Mouse (Mus musculus) megakaryocyte, embryonic 14.5 days (primary cell): ENCODE data around the gene Foxp3. TPM values are rescaled to one million over a fixed set of nuclear protein-coding genes. Genes with fewer than 3 reads are reported as not detected.

Experiments used
- H3K27me3 ChIP-seq: replicated peaks from 2 replicates; pipeline ENCODE3; 2012; ENCODE audit warnings: inconsistent platforms
- H3K36me3 ChIP-seq: replicated peaks from 2 replicates; pipeline ENCODE3; 2012; ENCODE audit warnings: low read length, inconsistent platforms, mixed read lengths
- H3K4me1 ChIP-seq: 2 replicates; pipeline ENCODE4 v1.6.1; 2012; ENCODE audit warnings: inconsistent platforms
- H3K4me3 ChIP-seq: replicated peaks from 2 replicates; pipeline ENCODE3; 2012; ENCODE audit warnings: moderate library complexity, mild to moderate bottlenecking, inconsistent platforms
- H3K9me3 ChIP-seq: 2 replicates; pipeline ENCODE4 v1.6.1; 2012; ENCODE audit warnings: inconsistent platforms
- FLI1 ChIP-seq: IDR thresholded peaks from 2 replicates; pipeline ENCODE4 v1.6.1; 2012; ENCODE audit warnings: low read length, inconsistent platforms, mixed read lengths
- GATA1 ChIP-seq: IDR thresholded peaks from 3 replicates; pipeline ENCODE4 v1.6.1; 2012; ENCODE audit warnings: mixed read lengths, low read length, inconsistent platforms, borderline replicate concordance
- polyA plus RNA-seq: library from polyadenylated mRNA; stranded (reverse); fragments of >175 nt; gene quantifications from 2 replicates; pipeline ENCODE4 v1.2.3, GENCODE M21; 2012; ENCODE audit warnings: low replicate concordance; ENCODE audit not compliant: insufficient read depth

Gene Foxp3
- polyA plus RNA-seq, 1 experiment, result not detected

- H3K36me3 ChIP-seq, result no peaks in the 10 kb centered on the region
- peak overlapping the region; percentile 90 for H3K4me3 ChIP-seq
These were observed 36.6 kb downstream of the Foxp3 start for GRCm38 (mm10) chrX:7610035-7610434.

DNA sequence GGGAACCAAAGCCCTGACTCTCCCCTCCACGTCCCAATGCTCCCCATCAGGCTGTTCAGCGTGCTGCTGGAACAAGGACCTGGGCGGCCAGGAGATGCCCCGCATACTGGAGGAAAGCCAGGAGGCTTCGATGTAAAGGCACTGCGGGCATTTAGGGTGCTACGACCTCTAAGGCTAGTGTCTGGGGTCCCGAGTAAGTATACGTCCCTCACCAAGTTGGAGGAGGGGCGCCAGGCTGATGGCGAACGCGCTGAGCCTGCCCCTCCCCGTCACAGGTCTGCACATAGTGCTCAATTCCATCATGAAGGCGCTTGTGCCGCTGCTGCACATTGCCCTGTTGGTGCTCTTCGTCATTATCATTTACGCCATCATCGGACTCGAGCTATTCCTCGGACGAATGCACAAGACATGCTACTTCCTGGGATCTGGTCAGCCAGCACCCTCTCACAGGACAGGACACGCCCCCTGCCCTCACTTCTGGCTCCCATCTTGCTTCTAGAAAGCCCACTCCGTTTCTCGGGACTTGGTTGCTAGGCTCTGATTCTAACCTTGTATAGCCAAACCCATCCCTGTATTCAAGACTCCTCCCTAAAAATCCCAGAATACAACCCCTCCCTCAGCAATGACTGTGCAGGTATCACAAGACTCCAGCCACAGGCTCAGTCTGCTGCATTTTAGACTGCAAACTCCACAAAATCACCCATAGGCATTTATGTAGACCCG, 37.3 kb downstream of the Foxp3 start:
- Histone ChIP-seq H3K4me1 (peaks cover 18% of the 10 kb centered on the region), H3K9me3 (peaks cover 14% of the 10 kb centered on the region; the same call in 1 of the 2 replicates), H3K36me3 (no peaks in the 10 kb centered on the region), H3K27me3 (peaks cover 50% of the 10 kb centered on the region), H3K4me3 (peak overlapping the region; percentile 90)
- no peak for TF ChIP-seq GATA1
- TF ChIP-seq FLI1, result no peak

More at GRCm38 (mm10) chrX:7610035-7610434, 36.6 kb downstream of the Foxp3 start:
- Histone ChIP-seq H3K9me3 (peaks cover 14% of the 10 kb centered on the region; the same call in 1 of the 2 replicates), H3K4me1 (peaks cover 18% of the 10 kb centered on the region), H3K27me3 (peaks cover 48% of the 10 kb centered on the region)
- TF ChIP-seq GATA1 (no peak), FLI1 (no peak)

DNA sequence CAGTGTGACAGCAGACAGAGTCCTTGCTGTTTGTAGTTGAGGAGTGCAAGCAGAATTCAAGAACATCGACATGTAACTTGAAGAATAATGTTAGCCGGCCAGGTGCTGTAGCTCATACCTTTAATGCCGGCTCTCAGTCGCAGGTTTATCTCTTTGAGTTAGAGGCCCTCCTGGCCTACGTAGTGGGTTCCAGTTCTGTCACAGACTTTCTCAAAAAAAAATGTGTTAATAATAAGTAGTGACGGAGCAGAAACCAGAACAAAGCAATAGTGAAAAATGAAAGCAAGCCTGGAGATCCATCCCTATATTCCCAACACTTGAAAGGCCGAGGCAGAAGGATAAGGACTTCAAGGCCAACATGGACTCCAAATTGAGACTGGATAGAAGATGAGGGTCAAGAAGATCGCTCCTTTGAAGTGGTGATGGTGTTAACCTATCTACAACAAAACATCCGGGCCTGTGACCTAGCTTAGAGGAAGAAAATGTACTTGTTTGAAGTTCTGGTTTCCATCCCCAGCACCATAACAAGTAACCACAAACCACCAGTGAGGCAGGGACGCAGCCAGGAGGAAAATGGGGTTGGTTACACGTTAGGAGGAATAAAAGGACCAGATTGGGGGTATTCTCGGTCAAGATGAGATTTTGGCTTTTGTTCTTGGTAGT, 44.6 kb downstream of the Foxp3 start:
- H3K27me3 ChIP-seq, result peaks cover 58% of the 10 kb centered on the region
- H3K36me3 ChIP-seq, result no peaks in the 10 kb centered on the region
- no peaks in the 10 kb centered on the region for H3K4me1 ChIP-seq
- no peak overlapping the region for H3K4me3 ChIP-seq
- peaks cover 6% of the 10 kb centered on the region for H3K9me3 ChIP-seq
- TF ChIP-seq FLI1, result no peak
- no peak for TF ChIP-seq GATA1

GRCm38 (mm10) chrX:7632560-7632959, 59.1 kb downstream of the Foxp3 start:
- no peak overlapping the region for H3K4me3 ChIP-seq
- TF ChIP-seq FLI1 (no peak), GATA1 (no peak)
- H3K4me1 ChIP-seq, result no peaks in the 10 kb centered on the region
- H3K9me3 ChIP-seq, result 0 out of 2 replicates have a peak, but pooled peaks cover 2% of the 10 kb centered on the region
- peaks cover 24% of the 10 kb centered on the region for H3K27me3 ChIP-seq
- no peaks in the 10 kb centered on the region for H3K36me3 ChIP-seq

DNA sequence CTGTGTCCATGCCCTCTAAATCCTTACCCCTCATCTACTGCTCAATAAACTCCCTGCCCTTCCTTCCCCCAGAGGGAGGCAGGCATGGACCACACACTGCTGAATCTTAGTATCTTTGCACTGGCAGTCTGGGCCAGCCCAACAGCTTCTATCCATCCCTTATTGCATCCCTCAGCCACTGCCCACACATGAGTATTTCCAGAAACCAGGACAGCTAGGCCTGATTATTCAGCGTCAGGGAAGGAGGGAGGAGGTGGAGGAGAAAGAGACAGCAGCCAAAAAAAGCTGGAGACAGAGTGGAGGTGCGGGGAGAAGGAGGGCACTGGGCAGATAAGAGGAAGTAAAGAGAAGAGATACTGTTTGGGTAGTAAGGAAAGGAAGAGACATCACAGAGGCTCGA, 61.7 kb downstream of the Foxp3 start:
- H3K27me3 ChIP-seq, result peaks cover 36% of the 10 kb centered on the region
- 0 out of 2 replicates have a peak, but pooled peaks cover 2% of the 10 kb centered on the region for H3K9me3 ChIP-seq
- H3K36me3 ChIP-seq, result no peaks in the 10 kb centered on the region
- H3K4me1 ChIP-seq, result peaks cover 14% of the 10 kb centered on the region; the same call in 1 of the 2 replicates
- TF ChIP-seq FLI1 (no peak), GATA1 (no peak)
- no peak overlapping the region for H3K4me3 ChIP-seq

GRCm38 (mm10) chrX:7638401-7639091, 65.1 kb downstream of the Foxp3 start, which contains the start of gene Syp:
Gene Syp (plus strand): TSS chrX:7638471.
- Histone ChIP-seq H3K4me3 (peak within 1 kb of the TSS; percentile 82), H3K9me3 (no peaks in the 10 kb centered on the region), H3K27me3 (peaks cover 55% of the 10 kb centered on the region), H3K4me1 (peaks cover 18% of the 10 kb centered on the region; the same call in 1 of the 2 replicates), H3K36me3 (no peaks in the 10 kb centered on the region)
- TF ChIP-seq FLI1, result no peak
- TF ChIP-seq GATA1, result no peak

DNA sequence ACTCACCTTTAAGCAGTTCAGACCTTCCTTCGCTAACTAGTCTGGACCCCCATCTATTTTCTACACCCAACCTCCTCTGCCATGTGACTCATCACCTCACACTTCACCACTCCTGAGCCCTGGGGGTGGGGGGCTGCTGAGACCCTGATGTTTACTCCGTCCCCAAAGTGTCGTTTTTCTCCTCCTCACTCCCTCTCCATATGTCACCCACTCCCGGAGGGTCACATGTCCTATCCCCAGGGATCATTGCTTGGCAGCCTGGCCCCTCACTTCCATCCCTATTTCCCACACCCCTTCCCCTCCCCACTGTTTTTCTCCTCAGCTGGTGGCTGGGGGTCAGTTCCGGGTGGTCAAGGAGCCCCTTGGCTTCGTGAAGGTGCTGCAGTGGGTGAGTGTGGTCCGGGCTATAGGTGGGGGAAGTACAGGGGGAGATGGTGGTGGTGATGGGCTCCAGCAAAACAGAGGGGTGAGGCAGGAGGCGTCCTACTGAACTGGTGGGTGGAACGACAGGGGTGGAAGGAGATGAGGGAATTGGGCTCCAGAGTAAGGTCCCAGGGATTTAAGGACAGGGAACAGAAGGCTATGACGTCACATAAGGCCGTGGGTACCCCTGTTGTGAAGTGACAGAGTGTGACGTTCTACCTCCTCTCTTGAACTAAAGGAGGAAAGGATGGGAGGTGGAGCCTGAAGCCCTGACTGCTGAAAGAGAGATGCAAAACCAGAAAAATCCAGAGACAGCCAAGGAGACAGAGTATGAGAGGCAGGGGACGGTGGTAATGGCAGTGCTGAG, 66.3 kb downstream of the Foxp3 start:
- H3K36me3 ChIP-seq, result no peaks in the 10 kb centered on the region
- TF ChIP-seq FLI1 (no peak), GATA1 (no peak)
- peaks cover 59% of the 10 kb centered on the region for H3K27me3 ChIP-seq
- no peaks in the 10 kb centered on the region for H3K9me3 ChIP-seq
- H3K4me3 ChIP-seq, result no peak overlapping the region
- H3K4me1 ChIP-seq, result peaks cover 18% of the 10 kb centered on the region; the same call in 1 of the 2 replicates

DNA sequence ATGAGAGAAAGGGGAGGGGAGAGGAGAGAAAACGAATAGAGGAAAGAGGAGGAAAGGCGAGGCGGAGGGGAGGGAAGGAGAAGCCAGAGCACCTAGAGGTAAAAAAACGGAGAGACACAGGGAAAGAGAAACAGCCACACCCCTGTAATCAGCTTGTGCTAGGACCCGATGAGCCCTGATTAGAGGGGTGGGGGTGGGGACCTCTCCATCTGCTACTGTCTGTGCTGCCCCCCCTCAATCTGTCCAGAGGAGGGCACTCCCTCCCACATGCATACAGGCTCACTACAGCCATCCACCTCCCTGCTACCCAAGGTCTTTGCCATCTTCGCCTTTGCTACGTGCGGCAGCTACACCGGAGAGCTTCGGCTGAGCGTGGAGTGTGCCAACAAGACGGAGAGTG, 67.3 kb downstream of the Foxp3 start:
- Histone ChIP-seq H3K9me3 (no peaks in the 10 kb centered on the region), H3K4me1 (peaks cover 23% of the 10 kb centered on the region), H3K4me3 (no peak overlapping the region), H3K36me3 (no peaks in the 10 kb centered on the region), H3K27me3 (peaks cover 51% of the 10 kb centered on the region)
- TF ChIP-seq FLI1 (no peak), GATA1 (no peak)

Other genes with a start within 250 kb of the Foxp3 start
- 0.26 TPM in 1 of 2 replicates, not detected in the other for gene Usp27x, start 197.8 kb upstream of the Foxp3 start, polyA plus RNA-seq
- 0.54 and 1.3 TPM in 2 replicates for gene Ppp1r3f, start 639 bp downstream of the Foxp3 start, polyA plus RNA-seq
- 19.9 and 25.1 TPM in 2 replicates for gene Ccdc22, start 31.9 kb downstream of the Foxp3 start, polyA plus RNA-seq
- 0.03 TPM in 1 of 2 replicates, not detected in the other for gene Cacna1f, start 33.4 kb downstream of the Foxp3 start, polyA plus RNA-seq
- 1.4 TPM in 1 of 2 replicates, not detected in the other for gene Syp, start 64.8 kb downstream of the Foxp3 start, polyA plus RNA-seq
- 3.0 and 5.9 TPM in 2 replicates for gene Prickle3, start 83.6 kb downstream of the Foxp3 start, polyA plus RNA-seq
- 18.5 and 29.3 TPM in 2 replicates for gene Plp2, start 97.7 kb downstream of the Foxp3 start, polyA plus RNA-seq
- not detected in 2 replicates for gene Magix, start 107.6 kb downstream of the Foxp3 start, polyA plus RNA-seq
- 2.4 TPM in 1 of 2 replicates, not detected in the other for gene Gpkow, start 123.5 kb downstream of the Foxp3 start, polyA plus RNA-seq
- gene Wdr45, start 140.7 kb downstream of the Foxp3 start, polyA plus RNA-seq, result 8.7 and 24.6 TPM in 2 replicates
- gene Gm45208, start 148.6 kb downstream of the Foxp3 start, polyA plus RNA-seq, result 12.9 TPM in 1 of 2 replicates, not detected in the other
- 28.2 and 91.3 TPM in 2 replicates for gene Praf2, start 154.8 kb downstream of the Foxp3 start, polyA plus RNA-seq
- 8.5 and 31.6 TPM in 2 replicates for gene Ccdc120, start 177.3 kb downstream of the Foxp3 start, polyA plus RNA-seq
- gene Tfe3, start 188.9 kb downstream of the Foxp3 start, polyA plus RNA-seq, result 17.5 and 17.8 TPM in 2 replicates
- 7.5 and 16.3 TPM in 2 replicates for gene Gripap1, start 216.1 kb downstream of the Foxp3 start, polyA plus RNA-seq
- 0.15 TPM in 1 of 2 replicates, not detected in the other for gene Kcnd1, start 248.6 kb downstream of the Foxp3 start, polyA plus RNA-seq